Mouse (Mus musculus) macrophage (primary cell): ENCODE data around the gene Tmem86b. TPM values are rescaled to one million over a fixed set of nuclear protein-coding genes. Genes with fewer than 3 reads are reported as not detected.
"Not testable (repeated sequence)": the region's sequence is repeated elsewhere in the genome, so short reads cannot be mapped to it uniquely, and the experiment has no call there.

Experiments used
- H3K27ac ChIP-seq: fragments of 350-480 bp; formaldehyde crosslinking; 2 replicates; pipeline ENCODE4 v1.9.0; 2021
- H3K36me3 ChIP-seq: fragments of 350-480 bp; formaldehyde crosslinking; 2 replicates; pipeline ENCODE4 v1.9.0; 2021; ENCODE audit errors: inconsistent target
- H3K4me3 ChIP-seq: fragments of 350-480 bp; formaldehyde crosslinking; 2 replicates; pipeline ENCODE4 v1.9.0; 2021; ENCODE audit errors: inconsistent target
- H3K79me2 ChIP-seq: fragments of 350-480 bp; formaldehyde crosslinking; 2 replicates; pipeline ENCODE4 v1.9.0; 2021; ENCODE audit errors: inconsistent target
- WGBS: methylation state at CpG from one replicate; pipeline ENCODE4 v1.1.7; 2026; ENCODE audit warnings: inconsistent platforms; ENCODE audit not compliant: missing documents; 5-methylcytosine and 5-hydroxymethylcytosine counted together
- polyA plus RNA-seq: library from polyadenylated mRNA; stranded (reverse); fragments of 250-400 nt; gene quantifications from 3 replicates; pipeline ENCODE4 v1.2.4, GENCODE M21; 2018; ENCODE audit warnings: inconsistent platforms

Tmem86b gene
- polyA plus RNA-seq, 1 experiment from 2014 or later, result 1.4 TPM

- Histone ChIP-seq H3K4me3 (no peak overlapping the region), H3K36me3 (peaks cover 58% of the 10 kb centered on the region), H3K27ac (no peak overlapping the region), H3K79me2 (no peaks in the 10 kb centered on the region)
- 73% methylated on average over 1 of the region's 1 CpGs for WGBS
Measured at GRCm38 (mm10) chr7:4630198-4630597, 1.0 kb downstream of the Tmem86b start.

GRCm38 (mm10) chr7:4629586-4629985 lies 1.6 kb downstream of the Tmem86b start:
- H3K79me2 ChIP-seq, result no peaks in the 10 kb centered on the region
- no peak overlapping the region for H3K4me3 ChIP-seq
- 87% methylated on average over 5 of the region's 5 CpGs for WGBS
- no peak overlapping the region for H3K27ac ChIP-seq
- H3K36me3 ChIP-seq, result peaks cover 53% of the 10 kb centered on the region

- no peak overlapping the region for H3K27ac ChIP-seq
- H3K79me2 ChIP-seq, result no peaks in the 10 kb centered on the region
- WGBS, result 93% methylated on average over 2 of the region's 2 CpGs
- peaks cover 20% of the 10 kb centered on the region; the same call in 1 of the 2 replicates for H3K36me3 ChIP-seq
- no peak overlapping the region for H3K4me3 ChIP-seq
Measured at GRCm38 (mm10) chr7:4625928-4626327, 5.3 kb downstream of the Tmem86b start.

- 73% methylated on average over 1 of the region's 1 CpGs for WGBS
- Histone ChIP-seq H3K79me2 (no peaks in the 10 kb centered on the region), H3K36me3 (peaks cover 5% of the 10 kb centered on the region; the same call in 1 of the 2 replicates), H3K4me3 (no peak overlapping the region), H3K27ac (no peak overlapping the region)
Measured at GRCm38 (mm10) chr7:4624343-4624742, 6.9 kb downstream of the Tmem86b start.

GRCm38 (mm10) chr7:4623544-4624189 lies 7.6 kb downstream of the Tmem86b start:
- H3K4me3 ChIP-seq, result no peak overlapping the region
- H3K79me2 ChIP-seq, result no peaks in the 10 kb centered on the region
- no peaks in the 10 kb centered on the region for H3K36me3 ChIP-seq
- H3K27ac ChIP-seq, result no peak overlapping the region
- 8% methylated on average over 3 of the region's 4 CpGs for whole genome bisulfite sequencing

GRCm38 (mm10) chr7:4619979-4620378 lies 11.2 kb downstream of the Tmem86b start:
- WGBS, result 62% methylated on average over 1 of the region's 1 CpGs
- H3K79me2 ChIP-seq, result no peaks in the 10 kb centered on the region
- H3K36me3 ChIP-seq, result no peaks in the 10 kb centered on the region
- no peak overlapping the region for H3K27ac ChIP-seq
- H3K4me3 ChIP-seq, result no peak overlapping the region

- Histone ChIP-seq H3K36me3 (no peaks in the 10 kb centered on the region), H3K79me2 (no peaks in the 10 kb centered on the region), H3K27ac (no peak overlapping the region), H3K4me3 (no peak overlapping the region)
- WGBS, result 38% methylated on average over 14 of the region's 14 CpGs
Measured at GRCm38 (mm10) chr7:4613740-4614403, 17.4 kb downstream of the Tmem86b start.

GRCm38 (mm10) chr7:4612956-4613355 lies 18.3 kb downstream of the Tmem86b start:
- Histone ChIP-seq H3K36me3 (no peaks in the 10 kb centered on the region), H3K4me3 (no peak overlapping the region), H3K79me2 (no peaks in the 10 kb centered on the region), H3K27ac (no peak overlapping the region)
- WGBS, result 100% methylated on average over 1 of the region's 1 CpGs

- Histone ChIP-seq H3K36me3 (no peaks in the 10 kb centered on the region), H3K27ac (no peak overlapping the region), H3K4me3 (no peak overlapping the region), H3K79me2 (no peaks in the 10 kb centered on the region)
- WGBS, result 61% methylated on average over 8 of the region's 8 CpGs
Measured at GRCm38 (mm10) chr7:4612386-4612785, 18.8 kb downstream of the Tmem86b start.

GRCm38 (mm10) chr7:4611921-4612341 lies 19.3 kb downstream of the Tmem86b start:
- Histone ChIP-seq H3K27ac (no peak overlapping the region), H3K4me3 (no peak overlapping the region), H3K36me3 (no peaks in the 10 kb centered on the region), H3K79me2 (no peaks in the 10 kb centered on the region)
- 88% methylated on average over 12 of the region's 12 CpGs for WGBS

- WGBS, result 80% methylated on average over 12 of the region's 12 CpGs
- no peaks in the 10 kb centered on the region for H3K36me3 ChIP-seq
- no peak overlapping the region for H3K27ac ChIP-seq
- no peak overlapping the region for H3K4me3 ChIP-seq
- no peaks in the 10 kb centered on the region for H3K79me2 ChIP-seq
Measured at GRCm38 (mm10) chr7:4611511-4611910, 19.7 kb downstream of the Tmem86b start.

GRCm38 (mm10) chr7:4608002-4608401 lies 23.2 kb downstream of the Tmem86b start:
- WGBS, result 68% methylated on average over 5 of the region's 5 CpGs
- Histone ChIP-seq H3K4me3 (no peak overlapping the region), H3K36me3 (no peaks in the 10 kb centered on the region), H3K79me2 (no peaks in the 10 kb centered on the region), H3K27ac (no peak overlapping the region)

GRCm38 (mm10) chr7:4603873-4604272 lies 27.3 kb downstream of the Tmem86b start, which contains the start of gene Ptprh:
Gene Ptprh (minus strand): TSS chr7:4604041.
- no peaks in the 10 kb centered on the region for H3K36me3 ChIP-seq
- no peaks in the 10 kb centered on the region for H3K79me2 ChIP-seq
- no peak within 1 kb of the TSS for H3K27ac ChIP-seq
- 88% methylated on average over 6 of the region's 6 CpGs for whole genome bisulfite sequencing
- no peak within 1 kb of the TSS for H3K4me3 ChIP-seq

- H3K27ac ChIP-seq, result no peak overlapping the region
- H3K4me3 ChIP-seq, result no peak overlapping the region
- H3K79me2 ChIP-seq, result no peaks in the 10 kb centered on the region
- H3K36me3 ChIP-seq, result no peaks in the 10 kb centered on the region
- WGBS, result 90% methylated on average over 6 of the region's 6 CpGs
Measured at GRCm38 (mm10) chr7:4602969-4603368, 28.3 kb downstream of the Tmem86b start.

- not testable (repeated sequence) for H3K27ac ChIP-seq, H3K79me2 ChIP-seq, H3K4me3 ChIP-seq, H3K36me3 ChIP-seq
- WGBS, result 32% methylated on average over 4 of the region's 4 CpGs
Measured at GRCm38 (mm10) chr7:4597046-4597445, 34.2 kb downstream of the Tmem86b start.
